Mouse (Mus musculus) limb, embryonic 12.5 days (tissue): ENCODE measurements around the gene Pabpc1l. TPM values are rescaled to one million over a fixed set of nuclear protein-coding genes. Genes with fewer than 3 reads are reported as not detected.
A peak's percentile ranks its signal among the peaks of the same experiment; 100 is the strongest.
"Not testable (repeated sequence)": the region's sequence is repeated elsewhere in the genome, so short reads cannot be mapped to it uniquely, and the experiment has no call there.

ENCODE experiments used
- ATAC-seq: fragments of 200-750 bp; cut with Nextera tagmentation; 2 replicates; pipeline ENCODE4 v1.8.0; 2017; ENCODE audit warnings: low read depth, moderate TSS enrichment; ENCODE audit not compliant: insufficient number of reproducible peaks, insufficient read depth, low FRiP score, low TSS enrichment
- H3K27ac ChIP-seq: fragments of 300-500 bp; sonication (generic); 2 replicates; pipeline ENCODE4 v1.5.1; 2016; ENCODE audit warnings: mild to moderate bottlenecking, moderate library complexity
- H3K27me3 ChIP-seq: fragments of 300-500 bp; sonication (generic); 2 replicates; pipeline ENCODE4 v1.6.1; 2016; ENCODE audit warnings: mild to moderate bottlenecking, moderate library complexity
- H3K36me3 ChIP-seq: fragments of 300-500 bp; sonication (generic); 2 replicates; pipeline ENCODE4 v1.6.1; 2016; ENCODE audit warnings: mild to moderate bottlenecking, moderate library complexity
- H3K4me1 ChIP-seq: fragments of 300-500 bp; sonication (generic); replicated peaks from 2 replicates; pipeline ENCODE4 v1.6.1; 2016
- H3K4me2 ChIP-seq: fragments of 300-500 bp; sonication (generic); 2 replicates; pipeline ENCODE4 v1.6.1; 2016; ENCODE audit warnings: mild to moderate bottlenecking, moderate library complexity
- H3K4me3 ChIP-seq: fragments of 300-500 bp; sonication (generic); replicated peaks from 2 replicates; pipeline ENCODE4 v1.5.1; 2016; ENCODE audit warnings: mild to moderate bottlenecking
- H3K9ac ChIP-seq: fragments of 300-500 bp; sonication (generic); replicated peaks from 2 replicates; pipeline ENCODE4 v1.6.1; 2016; ENCODE audit warnings: mild to moderate bottlenecking, moderate library complexity
- H3K9me3 ChIP-seq: fragments of 300-500 bp; sonication (generic); 2 replicates; pipeline ENCODE4 v1.6.1; 2016; ENCODE audit warnings: mild to moderate bottlenecking, moderate library complexity
- WGBS: fragments of 180-500 bp; shearing (Covaris S2); methylation state at CpG from one replicate; pipeline ENCODE4 v1.1.7; 2016; 5-methylcytosine and 5-hydroxymethylcytosine counted together
- polyA plus RNA-seq: library from polyadenylated mRNA; unstranded; fragments of >200 nt; fragmentation: Nextera tagmentation; extraction: Ambion mirVana; gene quantifications from 2 replicates; pipeline ENCODE4 v1.2.1, GENCODE M21; 2016

Pabpc1l gene
- polyA plus RNA-seq, 1 experiment from 2014 or later: 3.1 TPM

- H3K36me3 ChIP-seq, H3K27me3 ChIP-seq, H3K9ac ChIP-seq, H3K9me3 ChIP-seq: not testable (repeated sequence)
- Histone ChIP-seq H3K4me1 (peaks cover 42% of the 10 kb centered on the region), H3K4me3 (peak overlapping the region; percentile 97), H3K4me2 (peak overlapping the region; percentile 91), H3K27ac (peak overlapping the region; percentile 90)
- WGBS: 75% methylated on average over 11 of the region's 11 CpGs
- ATAC-seq: peak; percentile 5; the same call in 1 of the 2 replicates
Measured at GRCm38 (mm10) chr2:164071437-164071820, 46.2 kb downstream of the Pabpc1l start.

GRCm38 (mm10) chr2:164072109-164072508 lies 46.9 kb downstream of the Pabpc1l start:
- 28% methylated on average over 2 of the region's 2 CpGs for WGBS
- no peak overlapping the region for H3K9ac ChIP-seq
- 0 out of 2 replicates have a peak, but pooled peaks cover 1% of the 10 kb centered on the region for H3K36me3 ChIP-seq
- H3K4me3 ChIP-seq: no peak overlapping the region
- H3K27ac ChIP-seq: peak overlapping the region; percentile 90
- H3K4me1 ChIP-seq: peaks cover 42% of the 10 kb centered on the region
- H3K9me3 ChIP-seq: no peaks in the 10 kb centered on the region
- no peak overlapping the region for H3K4me2 ChIP-seq
- ATAC-seq: no peak
- H3K27me3 ChIP-seq: no peaks in the 10 kb centered on the region

GRCm38 (mm10) chr2:164073120-164073519 lies 47.9 kb downstream of the Pabpc1l start:
- H3K36me3 ChIP-seq: no peaks in the 10 kb centered on the region
- H3K4me1 ChIP-seq: peaks cover 41% of the 10 kb centered on the region
- H3K4me2 ChIP-seq: no peak overlapping the region
- WGBS: 85% methylated on average over 7 of the region's 7 CpGs
- peak overlapping the region; percentile 90; the same call in 1 of the 2 replicates for H3K27ac ChIP-seq
- no peaks in the 10 kb centered on the region for H3K9me3 ChIP-seq
- H3K4me3 ChIP-seq: no peak overlapping the region
- H3K9ac ChIP-seq: no peak overlapping the region
- H3K27me3 ChIP-seq: no peaks in the 10 kb centered on the region
- no peak for ATAC-seq

- under 1% methylated on average over 48 of the region's 48 CpGs for WGBS
- Histone ChIP-seq H3K4me2 (peak overlapping the region; percentile 80), H3K27me3 (no peaks in the 10 kb centered on the region)
Measured at GRCm38 (mm10) chr2:164073918-164074578, 48.8 kb downstream of the Pabpc1l start.

GRCm38 (mm10) chr2:164075088-164075487 lies 49.8 kb downstream of the Pabpc1l start:
- H3K36me3 ChIP-seq: peaks cover 8% of the 10 kb centered on the region; the same call in 1 of the 2 replicates
- H3K4me3 ChIP-seq: peak overlapping the region; percentile 87
- peak overlapping the region; percentile 80 for H3K4me2 ChIP-seq
- 48% methylated on average over 5 of the region's 5 CpGs for WGBS
- H3K9me3 ChIP-seq: no peaks in the 10 kb centered on the region
- no peak overlapping the region; the same call in 1 of the 2 replicates for H3K9ac ChIP-seq
- H3K27me3 ChIP-seq: no peaks in the 10 kb centered on the region
- no peak for ATAC-seq
- peaks cover 21% of the 10 kb centered on the region for H3K4me1 ChIP-seq
- no peak overlapping the region for H3K27ac ChIP-seq

More at GRCm38 (mm10) chr2:164073918-164074578, 48.8 kb downstream of the Pabpc1l start:
- Histone ChIP-seq H3K9me3 (no peaks in the 10 kb centered on the region), H3K4me1 (peaks cover 31% of the 10 kb centered on the region), H3K4me3 (peak overlapping the region; percentile 87), H3K27ac (peak overlapping the region; percentile 35; the same call in 1 of the 2 replicates), H3K36me3 (no peaks in the 10 kb centered on the region), H3K9ac (peak overlapping the region; percentile 77)
- ATAC-seq: peak; percentile 67

- H3K4me3 ChIP-seq: no peak overlapping the region
- no peak for ATAC-seq
- 87% methylated on average over 8 of the region's 8 CpGs for WGBS
Measured at GRCm38 (mm10) chr2:164076874-164077425, 51.7 kb downstream of the Pabpc1l start.

GRCm38 (mm10) chr2:164077875-164078274 lies 52.6 kb downstream of the Pabpc1l start:
- peaks cover 14% of the 10 kb centered on the region for H3K4me1 ChIP-seq
- H3K4me3 ChIP-seq: no peak overlapping the region
- peaks cover 34% of the 10 kb centered on the region for H3K36me3 ChIP-seq
- ATAC-seq: no peak
- no peaks in the 10 kb centered on the region for H3K27me3 ChIP-seq
- no peak overlapping the region for H3K4me2 ChIP-seq
- H3K9me3 ChIP-seq: no peaks in the 10 kb centered on the region
- H3K9ac ChIP-seq: no peak overlapping the region
- no peak overlapping the region for H3K27ac ChIP-seq
- WGBS: 86% methylated on average over 5 of the region's 5 CpGs

More at GRCm38 (mm10) chr2:164076874-164077425, 51.7 kb downstream of the Pabpc1l start:
- H3K9me3 ChIP-seq: no peaks in the 10 kb centered on the region
- H3K27ac ChIP-seq: no peak overlapping the region
- H3K4me2 ChIP-seq: no peak overlapping the region
- peaks cover 26% of the 10 kb centered on the region for H3K36me3 ChIP-seq
- no peak overlapping the region for H3K9ac ChIP-seq
- H3K27me3 ChIP-seq: no peaks in the 10 kb centered on the region
- H3K4me1 ChIP-seq: peaks cover 19% of the 10 kb centered on the region

GRCm38 (mm10) chr2:164079488-164079887 lies 54.2 kb downstream of the Pabpc1l start:
- Histone ChIP-seq H3K36me3 (peaks cover 50% of the 10 kb centered on the region), H3K4me3 (no peak overlapping the region), H3K9ac (no peak overlapping the region)

GRCm38 (mm10) chr2:164081577-164081976 lies 56.3 kb downstream of the Pabpc1l start:
- WGBS: 97% methylated on average over 10 of the region's 10 CpGs

More at GRCm38 (mm10) chr2:164079488-164079887, 54.2 kb downstream of the Pabpc1l start:
- peaks cover 12% of the 10 kb centered on the region for H3K4me1 ChIP-seq
- no peak for ATAC-seq
- no peak overlapping the region for H3K27ac ChIP-seq
- no peaks in the 10 kb centered on the region for H3K27me3 ChIP-seq
- WGBS: 92% methylated on average over 6 of the region's 6 CpGs
- H3K4me2 ChIP-seq: no peak overlapping the region
- H3K9me3 ChIP-seq: no peaks in the 10 kb centered on the region

GRCm38 (mm10) chr2:164082175-164082574 lies 56.9 kb downstream of the Pabpc1l start:
- WGBS: 82% methylated on average over 10 of the region's 10 CpGs

More at GRCm38 (mm10) chr2:164081577-164081976, 56.3 kb downstream of the Pabpc1l start:
- Histone ChIP-seq H3K36me3 (peaks cover 69% of the 10 kb centered on the region), H3K9ac (no peak overlapping the region), H3K27ac (no peak overlapping the region), H3K27me3 (no peaks in the 10 kb centered on the region), H3K4me3 (no peak overlapping the region), H3K9me3 (no peaks in the 10 kb centered on the region), H3K4me2 (no peak overlapping the region), H3K4me1 (no peaks in the 10 kb centered on the region)
- no peak for ATAC-seq

GRCm38 (mm10) chr2:164083609-164084341 lies 58.5 kb downstream of the Pabpc1l start:
- H3K36me3 ChIP-seq: peaks cover 91% of the 10 kb centered on the region
- no peaks in the 10 kb centered on the region for H3K9me3 ChIP-seq
- no peaks in the 10 kb centered on the region for H3K4me1 ChIP-seq
- no peaks in the 10 kb centered on the region for H3K27me3 ChIP-seq
- no peak overlapping the region for H3K9ac ChIP-seq
- H3K4me2 ChIP-seq: no peak overlapping the region
- no peak overlapping the region for H3K4me3 ChIP-seq
- 92% methylated on average over 17 of the region's 19 CpGs for WGBS
- ATAC-seq: no peak
- no peak overlapping the region for H3K27ac ChIP-seq

More at GRCm38 (mm10) chr2:164082175-164082574, 56.9 kb downstream of the Pabpc1l start:
- H3K36me3 ChIP-seq: peaks cover 75% of the 10 kb centered on the region
- H3K27ac ChIP-seq: no peak overlapping the region
- no peak overlapping the region for H3K9ac ChIP-seq
- no peak overlapping the region for H3K4me3 ChIP-seq
- H3K27me3 ChIP-seq: no peaks in the 10 kb centered on the region
- H3K4me1 ChIP-seq: no peaks in the 10 kb centered on the region
- H3K4me2 ChIP-seq: no peak overlapping the region
- ATAC-seq: no peak
- H3K9me3 ChIP-seq: no peaks in the 10 kb centered on the region
